Mouse (Mus musculus) neural tube, embryonic 10.5 days (tissue): ENCODE results near the gene Nyx.
A peak's percentile ranks its signal among the peaks of the same experiment; 100 is the strongest.
"Not testable (repeated sequence)": the region's sequence is repeated elsewhere in the genome, so short reads cannot be mapped to it uniquely, and the experiment has no call there.

Experiments used
- DNase-seq: peaks from one replicate; pipeline ENCODE4 v3.0.0-alpha.2; 2017; ENCODE audit warnings: low spot score; ENCODE audit errors: extremely low spot score

Nyx gene

GRCm38 (mm10) chrX:13465810-13466209 is at the start of gene Nyx:
TSS of gene Nyx (plus strand) at chrX:13466110.
- no peak for DNase-seq

DNA sequence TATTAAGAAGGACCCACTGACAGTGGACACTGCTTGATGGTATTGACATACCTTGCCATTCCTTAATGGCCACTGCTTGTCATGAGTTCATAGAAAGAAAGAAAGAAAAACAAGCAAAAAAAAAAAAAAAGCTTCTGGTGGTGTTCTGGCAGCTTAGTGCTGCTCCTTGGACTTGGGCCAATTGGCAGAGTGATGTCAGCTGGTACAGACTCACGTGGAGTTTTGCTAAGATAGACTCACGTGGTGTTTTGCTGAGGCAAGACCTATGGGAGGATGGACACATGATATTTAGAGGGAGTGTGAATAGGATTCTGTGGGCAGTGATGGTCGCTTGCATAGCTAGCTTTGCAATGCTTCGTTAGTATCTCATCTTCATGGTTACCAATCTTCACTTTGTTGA is 43.9 kb upstream of the Nyx start:
- DNase-seq: no peak

DNA sequence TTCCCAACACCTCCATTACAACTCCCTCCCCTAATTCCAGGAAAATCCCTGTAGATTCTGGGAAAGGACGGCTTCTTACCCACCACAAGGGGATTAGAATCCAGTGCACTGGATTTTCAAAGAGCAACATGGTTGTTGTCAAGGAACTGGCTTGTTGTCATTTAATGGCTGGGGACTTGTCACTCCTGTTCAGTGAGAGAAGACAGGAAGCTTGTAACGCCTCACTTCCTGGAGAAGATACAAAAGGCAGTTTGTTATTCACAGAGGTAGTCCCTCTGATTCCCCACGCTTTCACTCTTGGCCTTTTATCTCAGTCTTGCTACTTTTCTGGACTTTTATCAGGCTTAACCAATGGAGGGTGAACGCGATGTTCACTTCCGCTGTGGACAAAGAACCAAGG is 34.5 kb upstream of the Nyx start:
- DNase-seq: no peak

DNA sequence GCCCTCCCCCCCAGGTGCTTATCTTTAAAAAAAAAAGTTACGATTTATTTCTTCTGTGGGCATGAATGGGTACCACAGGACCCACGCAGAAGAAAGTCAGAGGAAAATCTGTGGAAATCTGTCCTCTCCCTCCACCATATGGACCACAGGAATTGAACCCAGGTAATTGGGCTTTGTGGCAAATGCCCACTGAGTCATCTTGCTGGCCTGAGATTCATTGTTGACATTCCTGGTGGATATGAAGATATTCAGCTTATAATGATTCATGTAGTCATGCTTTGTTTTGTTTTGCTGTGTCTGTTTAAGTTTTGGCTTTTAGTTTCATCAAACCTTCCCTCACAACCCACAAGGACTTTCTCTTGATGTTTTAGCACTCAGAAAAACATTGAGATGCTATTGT is 29.9 kb upstream of the Nyx start:
- not testable (repeated sequence) for DNase-seq

DNA sequence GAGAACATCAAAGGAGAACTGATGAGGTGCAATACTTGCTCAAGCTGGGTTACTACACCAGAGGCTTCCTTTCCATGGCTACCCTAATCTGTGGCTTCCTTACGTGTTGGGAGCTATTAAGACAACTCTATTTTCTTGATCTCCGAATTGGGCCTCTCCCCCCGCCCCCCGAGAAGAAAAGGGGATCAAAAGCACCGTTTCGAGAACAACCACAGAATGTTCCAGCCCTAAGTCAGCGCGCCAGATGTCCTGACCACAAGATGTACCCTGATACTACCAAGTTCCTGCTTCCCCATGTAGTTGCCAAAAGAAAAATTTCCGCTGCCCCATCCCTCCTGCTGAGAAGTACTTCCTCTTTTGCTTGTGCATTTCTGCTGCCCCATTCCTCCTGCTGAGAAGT is 9.4 kb upstream of the Nyx start:
- not testable (repeated sequence) for DNase-seq

DNA sequence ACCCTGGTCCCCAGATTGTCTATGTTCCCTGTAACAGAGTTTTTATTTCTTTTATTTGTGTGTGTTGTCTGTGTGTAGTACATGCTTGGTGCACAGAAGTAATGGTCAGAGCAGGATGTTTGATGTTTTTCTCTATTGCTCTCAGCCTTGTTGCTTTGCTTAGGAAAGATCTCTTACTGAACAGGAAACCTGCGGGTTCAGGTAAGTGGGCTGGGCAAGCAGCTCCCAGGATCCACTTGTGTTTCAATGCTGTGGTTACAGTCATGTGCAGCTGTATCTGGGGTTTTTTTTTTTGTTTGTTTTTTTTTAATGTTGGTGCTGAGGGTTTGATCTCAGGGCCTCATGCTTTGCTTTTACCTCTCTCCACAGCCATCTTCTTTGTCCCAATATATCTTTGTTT is 7.1 kb upstream of the Nyx start:
- no peak for DNase-seq

- peak; percentile 85 for DNase-seq
Measured at GRCm38 (mm10) chrX:13461266-13462261, 4.3 kb upstream of the Nyx start.

GRCm38 (mm10) chrX:13462982-13463517 is 2.9 kb upstream of the Nyx start:
- DNase-seq: no peak

GRCm38 (mm10) chrX:13466681-13467080 is 771 bp downstream of the Nyx start:
- DNase-seq: no peak

DNA sequence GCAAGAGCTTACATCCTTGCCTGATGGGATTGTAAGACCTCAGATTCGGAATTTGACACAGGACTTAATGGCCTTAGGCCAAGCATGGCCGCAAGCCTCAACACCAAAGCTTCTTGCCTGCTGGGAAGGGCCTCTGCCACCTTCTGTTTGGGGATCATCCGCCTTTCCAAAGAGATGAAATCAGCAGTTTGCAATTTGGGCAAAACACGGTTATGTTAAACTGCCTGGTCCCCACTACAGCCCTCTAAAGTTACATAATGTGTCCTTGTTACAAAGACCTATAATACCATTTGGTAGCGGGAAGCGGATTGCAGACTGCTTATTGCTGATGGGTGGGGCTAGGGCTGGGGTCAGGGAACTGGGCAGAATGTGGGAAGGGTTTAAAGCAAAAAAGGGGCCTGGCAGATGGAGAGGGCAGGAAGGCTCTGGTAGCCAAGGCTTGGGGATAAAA is 1.2 kb downstream of the Nyx start:
- DNase-seq: no peak

GRCm38 (mm10) chrX:13469160-13470116 is 3.5 kb downstream of the Nyx start:
- no peak for DNase-seq

DNA sequence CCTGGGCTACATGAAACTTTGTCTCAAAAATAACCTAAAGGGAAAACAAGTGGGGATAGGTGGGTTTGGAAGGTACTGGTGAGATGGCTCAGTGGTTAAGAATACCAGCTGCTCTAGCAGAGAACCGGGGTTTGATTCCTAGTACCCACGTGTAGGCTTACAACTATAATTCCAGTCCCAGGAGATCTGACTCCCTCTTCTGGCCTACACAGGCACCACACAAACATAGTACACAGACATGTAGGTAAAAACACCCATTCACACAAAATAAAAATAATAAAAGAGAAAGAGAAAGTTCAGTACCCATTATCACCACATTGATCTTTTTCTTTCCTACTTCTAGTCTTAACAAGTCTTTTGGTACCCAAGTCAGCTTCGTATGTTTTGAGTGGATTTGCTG is 6.0 kb downstream of the Nyx start:
- DNase-seq: no peak

DNA sequence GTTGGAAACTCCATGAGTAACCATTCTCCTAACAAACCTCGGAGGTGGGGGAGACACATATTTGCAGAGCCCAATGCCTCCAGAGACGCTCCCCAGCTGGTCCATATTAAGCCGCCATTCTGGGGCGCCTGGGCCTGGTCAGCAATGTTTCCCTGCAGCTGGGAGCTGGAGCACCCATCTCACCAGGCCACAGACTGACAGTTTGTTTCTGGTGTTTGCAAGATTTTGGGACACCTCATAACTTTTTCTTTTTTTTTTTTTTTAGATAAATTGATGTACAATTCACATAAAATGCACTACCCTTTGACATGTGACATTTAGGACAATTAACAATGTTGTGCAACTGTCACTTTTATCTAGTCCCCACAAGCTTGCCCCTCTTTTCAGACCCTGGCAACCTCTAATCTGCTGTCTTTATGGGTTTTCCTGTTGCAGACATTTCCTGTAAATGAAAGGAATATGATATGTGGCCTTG is 6.9 kb downstream of the Nyx start:
- no peak for DNase-seq

- DNase-seq: no peak
Measured at GRCm38 (mm10) chrX:13475382-13475781, 9.5 kb downstream of the Nyx start.

GRCm38 (mm10) chrX:13477596-13477995 is 11.7 kb downstream of the Nyx start:
- DNase-seq: no peak

- DNase-seq: no peak
Measured at GRCm38 (mm10) chrX:13478298-13478697, 12.4 kb downstream of the Nyx start.

DNA sequence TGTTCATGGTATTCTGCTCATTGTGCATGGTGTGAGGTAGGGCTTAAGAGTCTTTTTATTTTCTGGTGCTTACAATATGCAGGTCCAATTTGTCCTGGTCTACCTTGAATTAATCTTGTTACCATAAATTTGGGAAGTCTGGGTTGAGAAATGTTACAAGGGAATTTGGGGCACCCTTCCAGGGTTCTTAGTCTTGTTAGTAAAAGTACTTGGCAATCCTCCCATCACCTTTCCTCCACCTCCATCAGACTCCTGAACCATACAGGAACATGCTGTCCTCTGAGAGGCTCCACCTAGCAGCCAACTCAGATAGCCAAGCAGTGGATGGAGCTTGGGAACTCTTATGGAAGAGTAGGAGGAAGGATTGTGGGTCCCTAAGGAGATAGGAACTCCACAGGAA is 13.7 kb downstream of the Nyx start:
- no peak for DNase-seq

GRCm38 (mm10) chrX:13482576-13482975 is 16.7 kb downstream of the Nyx start:
- DNase-seq: no peak

DNA sequence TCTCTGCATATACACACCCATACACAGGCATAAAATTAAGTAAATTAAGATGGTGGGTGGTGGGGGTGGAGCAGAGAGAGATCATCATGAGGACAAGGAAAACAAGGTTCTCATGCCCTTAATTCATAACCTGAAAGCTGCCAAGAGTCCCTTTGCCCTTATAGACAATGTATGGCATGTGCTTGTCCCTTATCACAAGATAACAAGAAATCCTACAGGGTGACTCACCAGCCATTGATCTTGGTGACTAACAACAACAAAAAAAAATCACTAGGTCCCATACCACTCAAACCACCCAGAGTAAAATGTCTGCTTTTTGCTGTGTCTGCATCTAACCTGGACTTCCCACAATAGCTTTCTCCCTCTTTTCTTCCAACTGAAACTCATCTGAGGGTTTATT is 18.5 kb downstream of the Nyx start:
- no peak for DNase-seq

DNA sequence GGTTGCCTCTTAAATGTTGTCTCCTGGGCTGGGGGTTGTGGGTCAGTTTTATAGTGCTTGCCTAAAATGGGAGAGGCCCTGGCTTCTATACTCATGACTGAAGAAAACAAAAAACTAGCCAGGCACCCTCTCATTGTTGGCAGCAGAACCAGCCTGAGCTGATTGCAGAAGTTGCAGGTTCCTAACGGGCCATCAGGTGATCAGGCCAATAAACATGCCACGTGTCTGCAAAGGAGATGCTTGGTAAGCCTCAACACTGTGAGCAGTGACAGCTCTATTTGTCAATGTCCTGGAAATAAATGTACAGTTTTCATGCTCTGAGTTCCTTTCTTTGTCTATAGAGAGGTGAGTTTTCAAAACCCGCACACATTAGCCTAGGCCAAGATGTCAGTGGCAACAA is 23.1 kb downstream of the Nyx start:
- no peak for DNase-seq

DNA sequence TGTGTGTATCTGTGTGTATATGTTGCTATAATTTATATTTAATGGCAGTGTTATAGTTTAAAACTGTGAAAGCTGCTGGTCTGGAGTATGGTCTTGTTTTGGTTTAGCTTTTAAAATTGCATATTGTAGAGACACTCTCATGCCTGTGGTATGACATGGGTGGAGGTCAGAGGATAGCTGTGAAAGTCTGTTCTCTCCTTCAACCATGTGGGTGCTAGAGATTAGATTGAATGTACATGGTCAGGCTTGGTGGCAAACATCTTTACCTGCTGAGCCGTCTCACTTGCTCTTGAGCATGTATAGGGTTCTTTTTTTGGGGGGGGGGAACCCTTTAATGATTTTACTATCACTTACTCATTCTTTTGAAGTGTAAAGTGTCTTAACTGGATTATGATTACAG is 23.9 kb downstream of the Nyx start:
- no peak for DNase-seq

DNA sequence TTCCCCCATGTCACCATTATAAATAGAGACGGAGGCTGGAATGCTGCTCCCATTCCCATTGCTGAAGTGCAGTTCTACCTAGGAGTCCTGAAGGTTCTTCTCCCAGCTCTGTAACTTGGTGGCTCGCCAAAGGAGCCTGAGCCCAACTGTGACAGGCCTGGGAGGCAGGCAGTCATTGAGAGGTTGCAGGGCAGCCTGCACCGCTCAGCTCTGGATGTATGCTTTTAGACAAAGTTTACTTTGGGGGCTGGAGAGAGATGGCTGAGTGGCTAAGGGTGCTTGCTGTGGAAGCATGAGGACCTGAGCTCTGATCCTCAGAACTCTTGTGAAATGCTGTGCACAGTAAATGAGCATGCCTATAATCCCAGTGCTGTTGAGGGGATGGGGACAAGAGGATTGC is 25.0 kb downstream of the Nyx start:
- no peak for DNase-seq
